ENCODE assay signal across 8 mouse cellular contexts in genomic region chr8:124793172-124793651, GRCm38 (mm10). TPM values are rescaled to one million over a fixed set of nuclear protein-coding genes. Genes with fewer than 3 reads are reported as not detected.
DNase-seq lines count a peak whose midpoint lies in the region; ATAC-seq and TF ChIP-seq lines count a peak whose summit lies in the region.

No protein-coding gene starts in this region.

- ATAC-seq in monocyte, adult 5-6 weeks (replicated peaks; ENCODE audit: insufficient number of reproducible peaks, low FRiP score, low TSS enrichment, poor library complexity, severe bottlenecking): no peak
- peak; percentile 85 for ATAC-seq in heart, embryonic 12.5 days (ENCODE audit: insufficient number of reproducible peaks, low FRiP score)
- peak; percentile 90 for ATAC-seq in kidney, embryonic 14.5 days (ENCODE audit: low FRiP score, low TSS enrichment)

- no peaks in the 10 kb centered on the region for H3K79me2 ChIP-seq in myocyte (ENCODE audit: control insufficient read depth, insufficient read depth)

- under 1% methylated on average over 51 of the region's 51 CpGs for WGBS in heart, embryonic 12.5 days
- under 1% methylated on average over 36 of the region's 51 CpGs for WGBS in kidney, embryonic 14.5 days

- no peak for TF ChIP-seq POLR2A in embryonic fibroblast, embryonic 13.5 days (IDR thresholded peaks at IDR 0.05; ENCODE audit: low read depth, low read length)
- no peak for TF ChIP-seq POLR2A in myocyte (IDR thresholded peaks at IDR 0.05; ENCODE audit: insufficient read length, low read depth)

- H3K4me1 ChIP-seq in embryonic fibroblast, embryonic 13.5 days (ENCODE audit: control insufficient read depth, insufficient read depth, low read length): 0 out of 2 replicates have a peak, but pooled peaks cover 3% of the 10 kb centered on the region
- peaks cover 36% of the 10 kb centered on the region for H3K4me1 ChIP-seq in heart, embryonic 12.5 days (replicated peaks)
- H3K4me1 ChIP-seq in kidney, embryonic 14.5 days (ENCODE audit: control insufficient read depth, insufficient read depth, low read length): peaks cover 20% of the 10 kb centered on the region

- no peak for TF ChIP-seq CTCF in embryonic fibroblast, embryonic 13.5 days (IDR thresholded peaks at IDR 0.05; ENCODE audit: borderline replicate concordance, insufficient read depth, low read length)

- DNase-seq in monocyte, adult 2 months (ENCODE audit: low read depth in 1 of 2, low spot score in 2 of 2): peak; percentile 35 to 36
- peak; percentile 83 for DNase-seq in liver
- DNase-seq in spleen, postnatal 36 days (ENCODE audit: low spot score in 2 of 2): peak; percentile 46 to 65

- H3K9ac ChIP-seq in heart, embryonic 12.5 days: peak overlapping the region; percentile 64
- H3K9ac ChIP-seq in kidney, embryonic 14.5 days (ENCODE audit: low read depth, low read length): peak overlapping the region; percentile 40; the same call in 1 of the 2 replicates

- H3K27me3 ChIP-seq in heart, embryonic 12.5 days (replicated peaks): peaks cover 53% of the 10 kb centered on the region
- peaks cover 60% of the 10 kb centered on the region for H3K27me3 ChIP-seq in kidney, embryonic 14.5 days (ENCODE audit: control insufficient read depth, insufficient read depth, low read length)
- peaks cover 61% of the 10 kb centered on the region for H3K27me3 ChIP-seq in myocyte (ENCODE audit: control insufficient read depth, insufficient read depth, insufficient read length)

- no peak overlapping the region for H3ac ChIP-seq in myocyte (ENCODE audit: control insufficient read depth, insufficient read length)

- H3K36me3 ChIP-seq in heart, embryonic 12.5 days: no peaks in the 10 kb centered on the region
- H3K36me3 ChIP-seq in kidney, embryonic 14.5 days (ENCODE audit: control insufficient read depth, insufficient read depth, low read length): no peaks in the 10 kb centered on the region
- no peaks in the 10 kb centered on the region for H3K36me3 ChIP-seq in myocyte (ENCODE audit: control insufficient read depth, insufficient read depth)

- H3K4me3 ChIP-seq in embryonic fibroblast, embryonic 13.5 days (ENCODE audit: insufficient read depth, low read length): peak overlapping the region; percentile 32
- peak overlapping the region; percentile 78 for H3K4me3 ChIP-seq in heart, embryonic 12.5 days
- peak overlapping the region; percentile 60 for H3K4me3 ChIP-seq in kidney, embryonic 14.5 days (ENCODE audit: low read length)
- H3K4me3 ChIP-seq in myocyte: no peak overlapping the region

- H3K4me2 ChIP-seq in heart, embryonic 12.5 days: peak overlapping the region; percentile 100
- H3K4me2 ChIP-seq in kidney, embryonic 14.5 days (replicated peaks; ENCODE audit: low read depth, low read length): peak overlapping the region; percentile 100
- peak overlapping the region; percentile 48 for H3K4me2 ChIP-seq in myocyte (ENCODE audit: low read depth)

- no peaks in the 10 kb centered on the region for H3K9me3 ChIP-seq in heart, embryonic 12.5 days (replicated peaks)
- H3K9me3 ChIP-seq in kidney, embryonic 14.5 days (ENCODE audit: control insufficient read depth, low read length): no peaks in the 10 kb centered on the region

- no peak overlapping the region for H3K27ac ChIP-seq in embryonic fibroblast, embryonic 13.5 days (ENCODE audit: insufficient read depth, low read length)
- H3K27ac ChIP-seq in heart, embryonic 12.5 days (ENCODE audit: poor library complexity, severe bottlenecking): peak overlapping the region; percentile 42; the same call in 1 of the 2 replicates
- H3K27ac ChIP-seq in kidney, embryonic 14.5 days (ENCODE audit: low read depth, low read length): no peak overlapping the region

TF ChIP-seq in myocyte, 11 proteins besides CTCF, POLR2A, EP300 and RAD21:
- TF ChIP-seq CEBPB (IDR thresholded peaks at IDR 0.05; ENCODE audit: insufficient read depth, poor library complexity, severe bottlenecking): no peak
- TF ChIP-seq TCF3 (IDR thresholded peaks at IDR 0.05; ENCODE audit: insufficient read length, low read depth): no peak
- TF ChIP-seq POLR2AphosphoS2 (IDR thresholded peaks at IDR 0.05; ENCODE audit: insufficient read length, low read depth): no peak
- TF ChIP-seq SRF (IDR thresholded peaks at IDR 0.05; ENCODE audit: control insufficient read depth, insufficient read length, low read depth): no peak
- TF ChIP-seq E2F4 (IDR thresholded peaks at IDR 0.05; ENCODE audit: insufficient read depth): no peak
- TF ChIP-seq MYOG (IDR thresholded peaks at IDR 0.05; ENCODE audit: control insufficient read depth in 1 of 3, insufficient read depth in 1 of 3, insufficient read length in 2 of 3, low read depth in 2 of 3): peak in 1 of 3 experiments; percentile 44
- TF ChIP-seq USF1 (IDR thresholded peaks at IDR 0.05; ENCODE audit: low read depth): no peak
- no peak for TF ChIP-seq MAX (IDR thresholded peaks at IDR 0.05; ENCODE audit: low read depth)
- peak; percentile 76 for TF ChIP-seq REST (IDR thresholded peaks at IDR 0.05; ENCODE audit: insufficient read depth, insufficient read length)
- TF ChIP-seq MYOD1 (IDR thresholded peaks at IDR 0.05; ENCODE audit: control insufficient read depth in 1 of 3, insufficient read length in 2 of 3, low read depth in 2 of 3): peak in 1 of 3 experiments; percentile 21

RNA-seq across cellular contexts. Expression of gene Trim67, which starts 0.3 kb away (rescaled TPM):
- not detected in 3 replicates for total RNA-seq in monocyte, adult 5-6 weeks (2017)
- polyA plus RNA-seq in embryonic fibroblast, embryonic 13.5 days (2011; ENCODE audit: insufficient read length, low read depth, missing spikeins): not detected in 2 replicates
- polyA plus RNA-seq in heart, embryonic 12.5 days (2016; fragmentation: Nextera tagmentation; extraction: Ambion mirVana): 0.24 and 0.33 TPM in 2 replicates
- 0.03 TPM in 1 of 2 replicates, not detected in the other for polyA plus RNA-seq in kidney, embryonic 14.5 days (2014; fragmentation: Nextera tagmentation; extraction: Ambion mirVana)
- polyA plus RNA-seq in myocyte (2012; fragmentation: generic; extraction: Trizol): 0.01 TPM

RNA-seq across cellular contexts. Expression of gene Fam89a, which starts 41.6 kb away (rescaled TPM):
- total RNA-seq in monocyte, adult 5-6 weeks (2017): 0.95 to 1.1 TPM in 2 of 3 replicates, not detected in the other
- polyA plus RNA-seq in embryonic fibroblast, embryonic 13.5 days (2011; ENCODE audit: insufficient read length, low read depth, missing spikeins): not detected in 2 replicates
- 2.6 and 2.8 TPM in 2 replicates for polyA plus RNA-seq in heart, embryonic 12.5 days (2016; fragmentation: Nextera tagmentation; extraction: Ambion mirVana)
- 6.2 and 6.8 TPM in 2 replicates for polyA plus RNA-seq in kidney, embryonic 14.5 days (2014; fragmentation: Nextera tagmentation; extraction: Ambion mirVana)
- 0.36 TPM for polyA plus RNA-seq in myocyte (2012; fragmentation: generic; extraction: Trizol)

Comparison
In these comparisons a context has a peak if more than half of its experiments do, and no peak if none do; other contexts are left out.
1. H3K4me2 ChIP-seq: peak in every context shown above with its lines; median percentile 100 in heart, embryonic 12.5 days; 100 in kidney, embryonic 14.5 days; 48 in myocyte.